Mouse (Mus musculus) hindbrain, postnatal 0 days (tissue): Measurements from ENCODE around the gene Rab4b. TPM values are rescaled to one million over a fixed set of nuclear protein-coding genes. Genes with fewer than 3 reads are reported as not detected.

Experiments used
- ATAC-seq: fragments of 200-750 bp; cut with Nextera tagmentation; 2 replicates; pipeline ENCODE4 v1.8.0; 2017; ENCODE audit warnings: mild to moderate bottlenecking, moderate TSS enrichment, moderate library complexity
- DNase-seq: peaks from one replicate; pipeline ENCODE4 v3.0.0-alpha.2; 2015; ENCODE audit warnings: low spot score
- H3K27ac ChIP-seq: fragments of 300-500 bp; sonication (generic); 2 replicates; pipeline ENCODE4 v1.5.1; 2014; ENCODE audit warnings: mild to moderate bottlenecking
- H3K27me3 ChIP-seq: fragments of 300-500 bp; sonication (generic); 2 replicates; pipeline ENCODE4 v1.6.1; 2014; ENCODE audit warnings: low read length, mixed read lengths; ENCODE audit not compliant: insufficient read depth
- H3K36me3 ChIP-seq: fragments of 300-500 bp; sonication (generic); 2 replicates; pipeline ENCODE4 v1.6.1; 2014; ENCODE audit warnings: low read length, mixed read lengths; ENCODE audit not compliant: insufficient read depth
- H3K4me1 ChIP-seq: fragments of 300-500 bp; sonication (generic); 2 replicates; pipeline ENCODE4 v1.6.1; 2014; ENCODE audit warnings: antibody characterized with exemption, low read length, mixed read lengths; ENCODE audit not compliant: insufficient read depth
- H3K4me2 ChIP-seq: fragments of 300-500 bp; sonication (generic); 2 replicates; pipeline ENCODE4 v1.6.1; 2014; ENCODE audit warnings: low read depth, mild to moderate bottlenecking, low read length, moderate library complexity, mixed read lengths
- H3K4me3 ChIP-seq: fragments of 300-500 bp; sonication (generic); 2 replicates; pipeline ENCODE4 v1.5.1; 2014; ENCODE audit warnings: low read length
- H3K9ac ChIP-seq: fragments of 300-500 bp; sonication (generic); replicated peaks from 2 replicates; pipeline ENCODE4 v1.6.1; 2014; ENCODE audit warnings: mild to moderate bottlenecking, low read length, moderate library complexity, mixed read lengths
- H3K9me3 ChIP-seq: fragments of 300-500 bp; sonication (generic); 2 replicates; pipeline ENCODE4 v1.6.1; 2016; ENCODE audit warnings: low read length, mixed read lengths
- CTCF ChIP-seq: IDR thresholded peaks from 2 replicates; pipeline ENCODE4 v1.5.1; 2016; ENCODE audit warnings: antibody characterized with exemption, control low read depth, low read depth
- WGBS: fragments of 180-500 bp; shearing (Covaris S2); extraction: QIAGEN DNeasy Blood & Tissue Kit; methylation state at CpG from one replicate; pipeline ENCODE4 v1.1.7; 2014; 5-methylcytosine and 5-hydroxymethylcytosine counted together
- polyA plus RNA-seq: library from polyadenylated mRNA; unstranded; fragments of >200 nt; fragmentation: Nextera tagmentation; extraction: Ambion mirVana; gene quantifications from 2 replicates; pipeline ENCODE4 v1.2.1, GENCODE M21; 2015
- total RNA-seq: library from RNA; depleted of rRNA; stranded (reverse); fragments of >200 nt; gene quantifications from 2 replicates; pipeline ENCODE4 v1.2.3, GENCODE M21; 2014

The Rab4b gene
- total and polyA plus RNA-seq, 2 experiments from 2014 or later = 76.9 to 125 TPM

- peaks cover 31% of the 10 kb centered on the region for H3K4me1 ChIP-seq
- H3K4me2 ChIP-seq = no peak overlapping the region
- no peaks in the 10 kb centered on the region for H3K27me3 ChIP-seq
- H3K9ac ChIP-seq = no peak overlapping the region
- no peak overlapping the region for H3K27ac ChIP-seq
- H3K9me3 ChIP-seq = no peaks in the 10 kb centered on the region
- WGBS = 80% methylated on average over 6 of the region's 6 CpGs
- ATAC-seq = no peak
- TF ChIP-seq CTCF = no peak
- no peak for DNase-seq
- H3K4me3 ChIP-seq = no peak overlapping the region
- H3K36me3 ChIP-seq = no peaks in the 10 kb centered on the region
Measured at GRCm38 (mm10) chr7:27221939-27222338, 43.2 kb upstream of the Rab4b start.

DNA sequence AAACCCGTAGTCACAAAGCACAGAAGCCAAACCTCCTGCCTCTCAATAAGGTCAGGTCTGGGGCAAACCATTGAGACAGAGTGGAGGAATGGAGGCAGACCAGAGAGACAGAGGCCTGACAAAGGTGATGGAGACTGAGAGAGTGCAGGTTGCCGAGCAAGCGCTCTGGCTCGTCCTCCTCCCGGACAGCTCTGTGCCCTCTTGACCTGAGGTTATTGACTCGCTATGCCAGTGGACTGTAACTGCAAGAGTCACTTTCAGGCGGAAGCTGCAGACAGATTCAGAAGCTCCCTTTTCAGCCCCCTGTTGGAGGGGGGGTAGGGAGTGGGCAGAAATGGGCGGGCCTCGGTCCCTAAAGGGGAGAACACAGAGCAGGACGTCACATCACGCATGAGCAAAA, 41.2 kb upstream of the Rab4b start:
- ATAC-seq (no peak), DNase-seq (no peak)
- no peak overlapping the region for H3K9ac ChIP-seq
- no peak overlapping the region for H3K27ac ChIP-seq
- no peak for TF ChIP-seq CTCF
- no peak overlapping the region for H3K4me2 ChIP-seq
- 59% methylated on average over 11 of the region's 11 CpGs for whole genome bisulfite sequencing
- peaks cover 11% of the 10 kb centered on the region for H3K4me1 ChIP-seq
- H3K9me3 ChIP-seq = no peaks in the 10 kb centered on the region
- 0 out of 2 replicates have a peak, but pooled peaks cover 2% of the 10 kb centered on the region for H3K36me3 ChIP-seq
- H3K4me3 ChIP-seq = no peak overlapping the region
- H3K27me3 ChIP-seq = no peaks in the 10 kb centered on the region

DNA sequence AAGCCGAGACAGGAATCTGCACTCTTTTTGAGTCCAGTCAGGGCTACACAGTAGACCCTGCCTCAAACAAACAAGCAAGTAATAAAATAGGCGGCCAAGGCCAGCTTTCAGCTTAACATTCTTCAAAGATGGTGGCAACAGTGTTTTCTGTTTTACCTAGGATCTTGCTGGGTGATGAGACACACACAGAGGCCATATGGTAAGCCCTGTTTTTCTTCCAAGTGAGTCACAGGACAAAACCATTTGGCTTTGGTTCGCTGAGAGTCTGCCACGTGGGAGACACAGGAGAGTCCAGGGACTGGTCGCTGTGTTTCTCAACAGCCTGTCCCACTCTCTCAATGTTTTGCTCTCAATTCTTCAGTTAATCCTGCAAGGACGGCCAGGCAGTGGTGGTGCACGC, 39.9 kb upstream of the Rab4b start:
- no peak overlapping the region for H3K4me3 ChIP-seq
- H3K27me3 ChIP-seq = no peaks in the 10 kb centered on the region
- H3K9ac ChIP-seq = no peak overlapping the region
- no peak overlapping the region for H3K27ac ChIP-seq
- no peak for TF ChIP-seq CTCF
- DNase-seq (no peak), ATAC-seq (no peak)
- H3K9me3 ChIP-seq = no peaks in the 10 kb centered on the region
- no peak overlapping the region for H3K4me2 ChIP-seq
- no peaks in the 10 kb centered on the region for H3K4me1 ChIP-seq
- peaks cover 10% of the 10 kb centered on the region; the same call in 1 of the 2 replicates for H3K36me3 ChIP-seq
- WGBS = 85% methylated on average over 7 of the region's 7 CpGs

DNA sequence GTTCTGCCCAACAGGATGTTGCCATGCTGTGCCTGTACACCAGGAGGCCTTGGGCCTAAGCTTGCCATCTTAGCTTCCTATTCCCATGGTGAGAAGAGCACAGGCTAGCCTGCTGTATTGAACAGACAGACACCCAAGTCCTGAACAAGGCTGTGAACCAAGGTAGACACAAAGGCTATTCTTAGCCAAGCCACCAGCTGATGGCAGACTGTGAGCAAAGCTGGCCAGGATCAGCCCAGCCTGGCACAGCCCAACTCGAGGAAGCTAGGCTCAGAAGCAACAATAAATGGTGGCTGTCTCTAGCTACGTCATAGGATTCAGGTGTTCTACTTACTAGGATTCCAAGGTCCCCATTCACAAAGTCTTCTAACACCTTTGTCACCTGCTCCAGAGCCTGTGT, 33.9 kb upstream of the Rab4b start:
- WGBS = 87% methylated on average over 2 of the region's 2 CpGs
- no peak overlapping the region for H3K4me3 ChIP-seq
- H3K4me1 ChIP-seq = no peaks in the 10 kb centered on the region
- no peak overlapping the region for H3K27ac ChIP-seq
- peaks cover 42% of the 10 kb centered on the region for H3K36me3 ChIP-seq
- H3K9me3 ChIP-seq = no peaks in the 10 kb centered on the region
- no peak for TF ChIP-seq CTCF
- H3K4me2 ChIP-seq = no peak overlapping the region
- DNase-seq (no peak), ATAC-seq (no peak)
- no peaks in the 10 kb centered on the region for H3K27me3 ChIP-seq
- H3K9ac ChIP-seq = no peak overlapping the region

- 93% methylated on average over 8 of the region's 8 CpGs for WGBS
- TF ChIP-seq CTCF = no peak
- H3K4me1 ChIP-seq = no peaks in the 10 kb centered on the region
- DNase-seq (no peak), ATAC-seq (no peak)
- H3K36me3 ChIP-seq = peaks cover 29% of the 10 kb centered on the region
- no peaks in the 10 kb centered on the region for H3K9me3 ChIP-seq
- no peak overlapping the region for H3K9ac ChIP-seq
- no peak overlapping the region for H3K4me2 ChIP-seq
- no peaks in the 10 kb centered on the region for H3K27me3 ChIP-seq
- H3K27ac ChIP-seq = no peak overlapping the region
- H3K4me3 ChIP-seq = no peak overlapping the region
Measured at GRCm38 (mm10) chr7:27203730-27204449, 25.2 kb upstream of the Rab4b start.

- no peak for DNase-seq
- ATAC-seq = no peak
- H3K27ac ChIP-seq = no peak overlapping the region
Measured at GRCm38 (mm10) chr7:27198779-27199178, 20.1 kb upstream of the Rab4b start.

GRCm38 (mm10) chr7:27198355-27198754, 19.7 kb upstream of the Rab4b start:
- ATAC-seq (no peak), DNase-seq (no peak)
- no peak overlapping the region for H3K4me2 ChIP-seq
- H3K9ac ChIP-seq = no peak overlapping the region
- H3K36me3 ChIP-seq = peaks cover 18% of the 10 kb centered on the region; the same call in 1 of the 2 replicates
- H3K9me3 ChIP-seq = no peaks in the 10 kb centered on the region
- H3K4me3 ChIP-seq = no peak overlapping the region
- no peak for TF ChIP-seq CTCF
- no peak overlapping the region for H3K27ac ChIP-seq
- H3K4me1 ChIP-seq = peaks cover 13% of the 10 kb centered on the region
- no peaks in the 10 kb centered on the region for H3K27me3 ChIP-seq

More at GRCm38 (mm10) chr7:27198779-27199178, 20.1 kb upstream of the Rab4b start:
- Histone ChIP-seq H3K9ac (no peak overlapping the region), H3K4me3 (no peak overlapping the region), H3K9me3 (no peaks in the 10 kb centered on the region), H3K27me3 (no peaks in the 10 kb centered on the region), H3K4me1 (peaks cover 11% of the 10 kb centered on the region), H3K4me2 (no peak overlapping the region), H3K36me3 (peaks cover 14% of the 10 kb centered on the region; the same call in 1 of the 2 replicates)
- TF ChIP-seq CTCF = no peak
- WGBS = 93% methylated on average over 8 of the region's 8 CpGs
